Mouse (Mus musculus) liver, embryonic 16.5 days (tissue): ENCODE data around the gene Grwd1. TPM values are rescaled to one million over a fixed set of nuclear protein-coding genes. Genes with fewer than 3 reads are reported as not detected.
A peak's percentile ranks its signal among the peaks of the same experiment; 100 is the strongest.

Experiments used
- ATAC-seq: fragments of 200-750 bp; cut with Nextera tagmentation; 2 replicates; pipeline ENCODE4 v1.8.0; 2017; ENCODE audit warnings: low read depth, mild to moderate bottlenecking, moderate number of reproducible peaks, moderate library complexity
- H3K27ac ChIP-seq: fragments of 300-500 bp; sonication (generic); 2 replicates; pipeline ENCODE4 v1.5.1; 2014; ENCODE audit warnings: mild to moderate bottlenecking, low read length
- H3K27me3 ChIP-seq: fragments of 300-500 bp; sonication (generic); 2 replicates; pipeline ENCODE4 v1.6.1; 2014; ENCODE audit warnings: low read depth, low read length, mixed read lengths; ENCODE audit not compliant: control insufficient read depth, insufficient read depth
- H3K36me3 ChIP-seq: fragments of 300-500 bp; sonication (generic); 2 replicates; pipeline ENCODE4 v1.6.1; 2014; ENCODE audit warnings: mild to moderate bottlenecking; ENCODE audit not compliant: control insufficient read depth, insufficient read depth
- H3K4me1 ChIP-seq: fragments of 300-500 bp; sonication (generic); 2 replicates; pipeline ENCODE4 v1.6.1; 2014; ENCODE audit warnings: low read depth, low read length, mixed read lengths; ENCODE audit not compliant: control insufficient read depth
- H3K4me2 ChIP-seq: fragments of 300-500 bp; sonication (generic); 2 replicates; pipeline ENCODE4 v1.6.1; 2014; ENCODE audit warnings: low read depth, low read length, mixed read lengths
- H3K4me3 ChIP-seq: fragments of 300-500 bp; sonication (generic); 2 replicates; pipeline ENCODE4 v1.5.1; 2014; ENCODE audit warnings: low read depth, mild to moderate bottlenecking, low read length
- H3K9ac ChIP-seq: fragments of 300-500 bp; sonication (generic); 2 replicates; pipeline ENCODE4 v1.6.1; 2014; ENCODE audit warnings: low read depth, low read length
- H3K9me3 ChIP-seq: fragments of 300-500 bp; sonication (generic); replicated peaks from 2 replicates; pipeline ENCODE4 v1.6.1; 2016; ENCODE audit warnings: low read length; ENCODE audit not compliant: control insufficient read depth
- WGBS: fragments of 180-500 bp; shearing (Covaris S2); extraction: QIAGEN DNeasy Blood & Tissue Kit; methylation state at CpG from one replicate; pipeline ENCODE4 v1.1.7; 2014; ENCODE audit not compliant: insufficient replicate concordance; 5-methylcytosine and 5-hydroxymethylcytosine counted together
- polyA plus RNA-seq: library from polyadenylated mRNA; unstranded; fragments of >200 nt; fragmentation: Nextera tagmentation; extraction: Ambion mirVana; gene quantifications from 2 replicates; pipeline ENCODE4 v1.2.1, GENCODE M21; 2015

Gene Grwd1
- polyA plus RNA-seq, 1 experiment from 2014 or later: 19.2 TPM

DNA sequence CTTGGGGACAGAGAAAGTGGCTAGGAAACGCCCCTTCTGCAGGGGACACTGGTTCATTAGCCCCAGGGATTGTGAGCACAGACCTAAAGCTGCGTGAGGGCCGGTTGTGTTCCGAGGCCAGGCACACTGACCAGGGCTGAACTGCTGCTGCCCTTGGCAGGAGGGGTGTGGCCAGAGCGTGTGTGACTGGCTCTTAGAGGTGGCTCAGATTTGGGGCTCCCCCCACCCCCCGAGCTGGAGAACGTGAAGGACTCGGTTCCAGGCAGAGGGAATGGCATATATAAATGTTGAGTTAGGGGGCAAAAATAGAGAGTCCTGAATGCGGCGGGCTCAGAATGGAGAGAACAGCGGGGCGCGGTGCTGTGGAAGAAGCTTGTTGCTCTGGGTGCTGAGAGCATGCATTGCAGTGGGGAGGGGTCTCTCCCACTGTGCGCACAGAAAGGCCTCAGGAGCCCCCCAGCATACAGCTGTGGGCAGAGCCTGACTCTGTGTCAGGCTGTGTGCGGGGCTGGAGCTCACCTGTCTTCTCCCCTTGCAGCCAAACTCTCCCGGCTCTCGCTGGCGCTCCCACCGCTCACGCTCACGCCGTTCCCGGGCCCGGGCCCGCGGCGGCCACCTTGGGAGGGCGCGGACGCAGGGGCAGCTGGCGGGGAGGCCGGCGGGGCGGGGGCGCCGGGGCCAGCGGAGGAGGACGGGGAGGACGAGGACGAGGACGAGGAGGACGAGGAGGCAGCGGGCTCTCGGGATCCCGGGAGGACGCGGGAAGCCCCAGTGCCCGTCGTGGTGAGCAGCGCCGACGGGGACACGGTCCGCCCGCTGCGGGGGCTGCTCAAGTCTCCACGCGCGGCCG lies 32.9 kb downstream of the Grwd1 start:
- peak overlapping the region; percentile 41; the same call in 1 of the 2 replicates for H3K9ac ChIP-seq
- no peak overlapping the region for H3K27ac ChIP-seq
- H3K4me1 ChIP-seq: peaks cover 38% of the 10 kb centered on the region
- H3K9me3 ChIP-seq: no peaks in the 10 kb centered on the region
- peak overlapping the region; percentile 57 for H3K4me3 ChIP-seq
- no peaks in the 10 kb centered on the region for H3K36me3 ChIP-seq
- H3K27me3 ChIP-seq: peaks cover 54% of the 10 kb centered on the region
- no peak for ATAC-seq
- H3K4me2 ChIP-seq: peak overlapping the region; percentile 76
- WGBS: 2% methylated on average over 60 of the region's 60 CpGs

DNA sequence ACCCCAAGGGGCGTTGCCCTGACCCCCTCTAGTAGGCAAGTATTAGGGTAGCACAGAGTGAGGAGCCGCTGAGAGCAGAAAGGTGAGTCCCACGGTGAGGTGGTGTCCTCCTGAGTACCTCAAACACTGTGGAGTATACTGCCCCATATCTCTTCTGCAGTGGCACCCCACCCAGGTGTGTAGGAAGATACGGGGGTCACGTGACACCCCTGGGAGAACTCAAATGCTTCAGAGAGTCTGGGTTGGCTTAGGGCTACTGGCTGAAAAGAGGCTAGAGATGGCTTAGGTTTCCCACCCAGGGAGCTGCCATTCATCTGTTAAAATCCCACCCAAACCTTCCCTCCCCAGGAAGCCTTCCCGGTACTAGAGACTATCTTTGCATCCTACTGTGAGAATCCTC lies 33.8 kb downstream of the Grwd1 start:
- H3K9ac ChIP-seq: no peak overlapping the region
- no peaks in the 10 kb centered on the region for H3K36me3 ChIP-seq
- peak; percentile 84 for ATAC-seq
- 25% methylated on average over 6 of the region's 6 CpGs for WGBS
- H3K27me3 ChIP-seq: peaks cover 55% of the 10 kb centered on the region
- peak overlapping the region; percentile 57; the same call in 1 of the 2 replicates for H3K4me3 ChIP-seq
- peaks cover 38% of the 10 kb centered on the region for H3K4me1 ChIP-seq
- H3K4me2 ChIP-seq: peak overlapping the region; percentile 76
- 0 out of 2 replicates have a peak overlapping the region, but pooled peaks have one; percentile 45 for H3K27ac ChIP-seq
- H3K9me3 ChIP-seq: no peaks in the 10 kb centered on the region

- H3K9me3 ChIP-seq: no peaks in the 10 kb centered on the region
- ATAC-seq: no peak
- H3K4me2 ChIP-seq: no peak overlapping the region
- peaks cover 50% of the 10 kb centered on the region for H3K27me3 ChIP-seq
- no peak overlapping the region for H3K27ac ChIP-seq
- peaks cover 27% of the 10 kb centered on the region for H3K4me1 ChIP-seq
- H3K9ac ChIP-seq: no peak overlapping the region
- no peak overlapping the region for H3K4me3 ChIP-seq
- no peaks in the 10 kb centered on the region for H3K36me3 ChIP-seq
- WGBS: 85% methylated on average over 29 of the region's 29 CpGs
These were observed 35.8 kb downstream of the Grwd1 start for GRCm38 (mm10) chr7:45794971-45795370.

- no peaks in the 10 kb centered on the region for H3K36me3 ChIP-seq
- H3K4me3 ChIP-seq: no peak overlapping the region
- H3K4me1 ChIP-seq: peaks cover 27% of the 10 kb centered on the region
- peaks cover 41% of the 10 kb centered on the region for H3K27me3 ChIP-seq
- 69% methylated on average over 40 of the region's 44 CpGs for WGBS
- no peak for ATAC-seq
- no peaks in the 10 kb centered on the region for H3K9me3 ChIP-seq
- H3K27ac ChIP-seq: no peak overlapping the region
- no peak overlapping the region for H3K4me2 ChIP-seq
- H3K9ac ChIP-seq: no peak overlapping the region
These were observed 36.7 kb downstream of the Grwd1 start for GRCm38 (mm10) chr7:45793969-45794585.

- Histone ChIP-seq H3K36me3 (no peaks in the 10 kb centered on the region), H3K4me1 (peaks cover 21% of the 10 kb centered on the region), H3K4me3 (no peak overlapping the region), H3K27me3 (peaks cover 33% of the 10 kb centered on the region), H3K4me2 (no peak overlapping the region), H3K9me3 (no peaks in the 10 kb centered on the region), H3K27ac (no peak overlapping the region), H3K9ac (no peak overlapping the region)
- 66% methylated on average over 24 of the region's 24 CpGs for WGBS
- ATAC-seq: no peak
These were observed 37.5 kb downstream of the Grwd1 start for GRCm38 (mm10) chr7:45793240-45793639.

- H3K27me3 ChIP-seq: peaks cover 32% of the 10 kb centered on the region
- H3K27ac ChIP-seq: no peak overlapping the region
- 49% methylated on average over 17 of the region's 17 CpGs for WGBS
- no peaks in the 10 kb centered on the region for H3K36me3 ChIP-seq
- ATAC-seq: no peak
- H3K4me3 ChIP-seq: no peak overlapping the region
- H3K4me1 ChIP-seq: peaks cover 8% of the 10 kb centered on the region
- no peak overlapping the region for H3K4me2 ChIP-seq
- no peaks in the 10 kb centered on the region for H3K9me3 ChIP-seq
- no peak overlapping the region for H3K9ac ChIP-seq
These were observed 38.8 kb downstream of the Grwd1 start for GRCm38 (mm10) chr7:45791756-45792490.

DNA sequence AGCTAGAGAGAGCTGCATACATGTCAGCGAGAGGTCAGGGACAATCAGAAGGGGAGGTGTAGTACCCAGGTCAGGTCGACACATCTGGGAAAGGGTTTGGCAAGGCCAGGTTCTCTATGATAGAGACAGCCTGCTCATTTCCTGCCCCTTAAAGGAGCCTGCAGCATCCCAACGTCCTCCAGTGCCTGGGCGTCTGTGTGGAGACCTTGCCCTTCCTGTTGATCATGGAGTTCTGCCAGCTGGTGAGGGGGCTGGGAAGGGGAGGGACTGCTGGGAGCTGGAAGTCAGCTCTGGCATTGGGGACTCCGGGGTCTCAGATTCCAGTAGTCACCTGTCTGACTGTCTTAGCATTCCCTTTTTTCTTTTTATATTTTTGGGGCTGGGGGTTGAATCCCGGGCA lies 40.0 kb downstream of the Grwd1 start:
- Histone ChIP-seq H3K4me1 (no peaks in the 10 kb centered on the region; the same call in 1 of the 2 replicates), H3K4me2 (no peak overlapping the region), H3K4me3 (no peak overlapping the region), H3K9ac (no peak overlapping the region), H3K36me3 (no peaks in the 10 kb centered on the region), H3K27ac (no peak overlapping the region), H3K27me3 (peaks cover 38% of the 10 kb centered on the region), H3K9me3 (no peaks in the 10 kb centered on the region)
- ATAC-seq: no peak
- WGBS: 29% methylated on average over 6 of the region's 6 CpGs

GRCm38 (mm10) chr7:45787642-45788041 lies 43.1 kb downstream of the Grwd1 start:
- peaks cover 53% of the 10 kb centered on the region for H3K27me3 ChIP-seq
- no peak overlapping the region for H3K9ac ChIP-seq
- no peak overlapping the region for H3K4me3 ChIP-seq
- no peak overlapping the region for H3K4me2 ChIP-seq
- peaks cover 3% of the 10 kb centered on the region for H3K4me1 ChIP-seq
- H3K9me3 ChIP-seq: no peaks in the 10 kb centered on the region
- H3K36me3 ChIP-seq: no peaks in the 10 kb centered on the region
- no peak overlapping the region for H3K27ac ChIP-seq
- WGBS: 72% methylated on average over 22 of the region's 22 CpGs
- no peak for ATAC-seq
